17 mouse cellular contexts compared by ENCODE assay signal in the genomic region with DNA sequence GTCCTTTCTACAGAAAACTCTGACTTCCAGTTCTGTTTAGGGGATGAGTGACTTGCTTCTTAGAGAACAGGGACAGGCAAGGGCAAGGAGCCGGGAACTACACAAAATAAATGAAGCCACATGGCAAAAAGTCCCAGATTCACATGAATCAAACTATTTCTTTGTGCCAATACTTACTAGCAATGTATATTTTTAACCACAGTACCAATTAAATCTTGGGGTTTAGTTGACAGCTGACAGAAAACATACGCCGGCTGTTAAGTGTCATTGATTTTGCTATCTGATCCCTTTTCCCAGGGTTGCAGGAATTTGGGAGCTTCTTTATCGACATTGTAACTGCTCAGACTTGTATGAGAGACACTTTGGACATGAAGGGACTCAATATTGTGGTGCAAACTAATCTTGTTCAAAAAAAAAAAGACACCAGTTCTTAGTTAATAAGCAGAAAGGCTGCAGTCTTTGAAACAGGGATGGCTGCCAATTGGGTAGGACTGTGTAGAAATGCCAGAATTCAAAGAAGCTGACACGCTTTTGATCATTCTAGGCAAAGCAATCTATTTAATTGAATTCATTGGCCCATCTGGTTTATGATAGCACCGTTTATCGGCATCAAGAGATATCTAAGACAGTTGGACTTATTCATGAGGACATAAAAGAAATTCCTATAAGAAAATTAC.
DNase-seq lines count a peak whose midpoint lies in the region; ATAC-seq lines count a peak whose summit lies in the region.
"Had no signal": no experiment of that assay in that cellular context is flagged by ENCODE, and none has a peak within 500 bp of the region (broad histone marks: within the 10 kb centered on the region; RNA-seq: fewer than 3 reads in every experiment).

No protein-coding gene starts in this region.

- H3K9ac ChIP-seq in heart, embryonic 12.5 days, result no peak overlapping the region
- H3K9ac ChIP-seq: kidney, embryonic 15.5 days; liver, embryonic 14.5 days; midbrain, embryonic 12.5 days had no signal

- H3K4me3 ChIP-seq in heart, embryonic 12.5 days, result no peak overlapping the region
- H3K4me3 ChIP-seq: kidney, embryonic 15.5 days; midbrain, embryonic 12.5 days; myocyte had no signal

- H3K4me2 ChIP-seq in heart, embryonic 12.5 days, result no peak overlapping the region
- H3K4me2 ChIP-seq: kidney, embryonic 15.5 days; midbrain, embryonic 12.5 days had no signal

- DNase-seq in frontal cortex, postnatal 36 days (ENCODE audit: low spot score in 2 of 2), result no peak
- DNase-seq in right cerebral cortex, postnatal 10 days (ENCODE audit: low spot score in 2 of 2), result peak; percentile 39 to 47
- no peak for DNase-seq in right cerebral cortex, postnatal 36 days (ENCODE audit: low spot score in 2 of 2)
- DNase-seq in layer of hippocampus, adult 18-20 months (ENCODE audit: low spot score in 2 of 2), result peak; percentile 59 to 71
- no peak for DNase-seq in kidney, adult 8-10 months
- DNase-seq: adrenal gland, adult 2 months; cerebellum, postnatal 25 days; left cerebral cortex, postnatal 4 days; lung, postnatal 4 days; retina, postnatal 1 day; thymus, adult 2 months had no signal

- WGBS in heart, embryonic 12.5 days, result 52% methylated on average over 7 of the region's 7 CpGs

- no peaks in the 10 kb centered on the region for H3K27me3 ChIP-seq in heart, embryonic 12.5 days (replicated peaks)
- H3K27me3 ChIP-seq: kidney, embryonic 15.5 days; midbrain, embryonic 12.5 days had no signal

- no peaks in the 10 kb centered on the region for H3K9me3 ChIP-seq in heart, embryonic 12.5 days (replicated peaks)
- H3K9me3 ChIP-seq: kidney, embryonic 15.5 days; midbrain, embryonic 12.5 days had no signal

- H3K4me1 ChIP-seq in heart, embryonic 12.5 days (replicated peaks), result peaks cover 6% of the 10 kb centered on the region; the same call in 1 of the 2 replicates
- H3K4me1 ChIP-seq: kidney, embryonic 15.5 days; midbrain, embryonic 12.5 days had no signal

- H3K36me3 ChIP-seq in heart, embryonic 12.5 days, result no peaks in the 10 kb centered on the region
- H3K36me3 ChIP-seq: kidney, embryonic 15.5 days; midbrain, embryonic 12.5 days had no signal

- peak; percentile 31; the same call in 1 of the 2 replicates for ATAC-seq in frontal cortex, adult (ENCODE audit: low TSS enrichment)
- ATAC-seq in heart, embryonic 12.5 days (ENCODE audit: insufficient number of reproducible peaks, low FRiP score), result no peak

- no peak overlapping the region for H3K27ac ChIP-seq in heart, embryonic 12.5 days (ENCODE audit: poor library complexity, severe bottlenecking)
- H3K27ac ChIP-seq: kidney, embryonic 15.5 days; liver, embryonic 14.5 days; midbrain, embryonic 12.5 days had no signal

Comparison
In these comparisons a context has a peak if more than half of its experiments do, and no peak if none do; other contexts are left out.
1. DNase-seq: peak in right cerebral cortex, postnatal 10 days (2 of 2) and layer of hippocampus, adult 18-20 months (2 of 2); none in frontal cortex, postnatal 36 days (0 of 2), right cerebral cortex, postnatal 36 days (0 of 2) and kidney, adult 8-10 months (0 of 2).